Mouse (Mus musculus) forebrain, embryonic 13.5 days (tissue): Measurements from ENCODE around the gene Mmp11. TPM values are rescaled to one million over a fixed set of nuclear protein-coding genes. Genes with fewer than 3 reads are reported as not detected.
A peak's percentile ranks its signal among the peaks of the same experiment; 100 is the strongest.
"Not testable (repeated sequence)": the region's sequence is repeated elsewhere in the genome, so short reads cannot be mapped to it uniquely, and the experiment has no call there.

Experiments
- ATAC-seq: fragments of 200-750 bp; cut with Nextera tagmentation; 2 replicates; pipeline ENCODE4 v1.8.0; 2017
- H3K27ac ChIP-seq: fragments of 300-500 bp; sonication (generic); 2 replicates; pipeline ENCODE4 v1.5.1; 2015; ENCODE audit warnings: inconsistent platforms, mild to moderate bottlenecking, moderate library complexity
- H3K27me3 ChIP-seq: fragments of 300-500 bp; sonication (generic); 2 replicates; pipeline ENCODE4 v1.6.1; 2015; ENCODE audit warnings: mild to moderate bottlenecking, inconsistent platforms
- H3K36me3 ChIP-seq: fragments of 300-500 bp; sonication (generic); 2 replicates; pipeline ENCODE4 v1.6.1; 2015; ENCODE audit warnings: mild to moderate bottlenecking, inconsistent platforms; ENCODE audit not compliant: poor library complexity, severe bottlenecking
- H3K4me1 ChIP-seq: fragments of 300-500 bp; sonication (generic); 2 replicates; pipeline ENCODE4 v1.6.1; 2015; ENCODE audit warnings: inconsistent platforms
- H3K4me2 ChIP-seq: fragments of 300-500 bp; sonication (generic); 2 replicates; pipeline ENCODE4 v1.6.1; 2015; ENCODE audit warnings: inconsistent platforms, mild to moderate bottlenecking, moderate library complexity
- H3K4me3 ChIP-seq: fragments of 300-500 bp; sonication (generic); 2 replicates; pipeline ENCODE4 v1.5.1; 2015; ENCODE audit warnings: mild to moderate bottlenecking, inconsistent platforms
- H3K9ac ChIP-seq: fragments of 300-500 bp; sonication (generic); 2 replicates; pipeline ENCODE4 v1.6.1; 2015; ENCODE audit warnings: mild to moderate bottlenecking, inconsistent platforms
- H3K9me3 ChIP-seq: fragments of 300-500 bp; sonication (generic); replicated peaks from 2 replicates; pipeline ENCODE4 v1.6.1; 2016; ENCODE audit warnings: inconsistent platforms
- WGBS: fragments of 180-500 bp; shearing (Covaris S2); methylation state at CpG from one replicate; pipeline ENCODE4 v1.1.7; 2015; 5-methylcytosine and 5-hydroxymethylcytosine counted together
- polyA plus RNA-seq: library from polyadenylated mRNA; unstranded; fragments of >200 nt; fragmentation: Nextera tagmentation; extraction: Ambion mirVana; gene quantifications from 2 replicates; pipeline ENCODE4 v1.2.1, GENCODE M21; 2015

Gene Mmp11
- polyA plus RNA-seq, 1 experiment from 2014 or later, result 20.8 TPM

GRCm38 (mm10) chr10:75887504-75887903 lies 48.8 kb downstream of the Mmp11 start:
- not testable (repeated sequence) for H3K27me3 ChIP-seq, H3K27ac ChIP-seq, H3K4me1 ChIP-seq, H3K4me2 ChIP-seq, H3K36me3 ChIP-seq, H3K9ac ChIP-seq, H3K4me3 ChIP-seq, H3K9me3 ChIP-seq, ATAC-seq
- 84% methylated on average over 5 of the region's 5 CpGs for WGBS

DNA sequence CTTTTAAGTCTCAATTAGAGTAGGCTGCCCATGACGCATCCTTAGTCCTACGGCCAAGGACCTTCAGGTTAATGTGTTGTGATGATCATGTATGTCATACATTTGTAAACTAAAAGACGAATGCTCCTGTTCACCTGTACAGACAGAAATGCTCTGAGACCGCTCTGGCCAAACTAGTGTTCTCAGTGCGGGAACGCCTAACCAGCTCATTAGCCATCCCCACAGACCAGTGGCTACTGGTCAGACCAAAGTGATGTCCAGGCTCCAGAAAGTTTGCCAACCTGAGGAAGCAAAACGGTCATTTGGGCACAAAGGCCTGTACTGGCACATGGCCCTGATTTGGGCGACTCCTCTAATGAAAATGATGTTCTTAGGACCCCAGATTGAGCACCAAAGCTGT lies 51.6 kb downstream of the Mmp11 start:
- Histone ChIP-seq H3K9ac (no peak overlapping the region), H3K36me3 (no peaks in the 10 kb centered on the region), H3K27ac (no peak overlapping the region), H3K27me3 (no peaks in the 10 kb centered on the region), H3K4me2 (no peak overlapping the region), H3K4me3 (no peak overlapping the region), H3K9me3 (no peaks in the 10 kb centered on the region), H3K4me1 (peaks cover 25% of the 10 kb centered on the region)
- ATAC-seq, result no peak
- WGBS, result 97% methylated on average over 8 of the region's 8 CpGs

DNA sequence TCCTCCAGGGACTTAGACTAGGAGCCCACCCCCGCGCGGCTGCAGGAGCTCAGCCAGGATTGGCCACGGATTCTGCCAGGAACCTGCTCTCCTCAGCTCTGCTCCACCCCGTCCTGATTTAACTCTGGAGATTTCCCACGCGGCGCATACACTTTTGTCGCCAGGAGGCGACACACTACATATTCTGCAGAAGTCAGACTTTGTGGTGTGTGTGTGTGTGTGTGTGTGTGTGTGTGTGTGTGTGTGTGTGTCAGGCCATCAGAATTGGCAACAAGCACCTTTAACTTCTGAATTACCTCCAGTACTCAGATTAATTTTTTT lies 53.1 kb downstream of the Mmp11 start:
- no peaks in the 10 kb centered on the region for H3K9me3 ChIP-seq
- no peak overlapping the region for H3K4me3 ChIP-seq
- no peak overlapping the region for H3K9ac ChIP-seq
- ATAC-seq, result peak; percentile 67
- no peaks in the 10 kb centered on the region for H3K36me3 ChIP-seq
- H3K27me3 ChIP-seq, result no peaks in the 10 kb centered on the region
- peak overlapping the region; percentile 54 for H3K27ac ChIP-seq
- H3K4me2 ChIP-seq, result peak overlapping the region; percentile 41
- H3K4me1 ChIP-seq, result peaks cover 25% of the 10 kb centered on the region
- 2% methylated on average over 10 of the region's 10 CpGs for WGBS

DNA sequence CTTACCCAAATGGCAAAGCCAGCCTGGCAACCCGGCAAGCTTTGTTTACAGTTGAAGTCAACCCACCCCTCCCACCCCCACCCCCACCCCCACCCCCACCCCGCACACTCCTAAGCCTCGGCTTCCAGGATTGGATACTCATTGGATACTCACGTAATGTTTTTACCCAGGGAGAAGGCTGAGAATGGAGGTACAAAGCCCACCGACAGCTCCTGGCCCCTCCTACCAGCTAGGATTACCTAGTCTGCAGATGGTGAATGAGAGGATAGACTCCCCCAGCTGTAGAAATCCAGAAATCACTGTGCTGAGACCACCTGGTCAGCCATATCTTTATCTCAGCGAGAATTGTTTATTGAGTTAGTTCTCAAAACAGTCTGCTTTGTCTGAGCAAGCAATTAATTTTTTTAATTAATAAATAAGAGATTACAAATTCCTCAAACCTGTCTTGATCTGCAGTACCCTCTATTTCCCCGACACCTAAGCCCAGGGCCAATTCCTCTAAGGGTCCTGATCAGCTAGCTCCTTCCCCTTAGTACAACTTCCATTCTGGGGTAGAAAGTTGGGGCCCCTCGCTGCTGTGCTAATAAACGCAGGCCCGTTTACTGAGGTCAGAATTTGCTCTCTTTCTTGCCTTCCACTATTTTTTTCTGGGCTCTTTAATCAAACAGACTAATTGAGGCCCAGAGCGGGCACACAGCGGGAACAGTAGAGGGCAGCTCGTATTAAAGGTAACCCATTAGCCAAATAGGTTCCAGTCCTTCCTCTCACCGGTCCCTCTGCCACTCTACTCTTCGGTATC lies 53.7 kb downstream of the Mmp11 start:
- 0 out of 2 replicates have a peak, but pooled peaks have one; percentile 23 for ATAC-seq
- H3K4me1 ChIP-seq, result peaks cover 25% of the 10 kb centered on the region
- WGBS, result 3% methylated on average over 15 of the region's 15 CpGs
- no peaks in the 10 kb centered on the region for H3K36me3 ChIP-seq
- no peaks in the 10 kb centered on the region for H3K9me3 ChIP-seq
- peak overlapping the region; percentile 54 for H3K27ac ChIP-seq
- H3K4me3 ChIP-seq, result no peak overlapping the region
- H3K27me3 ChIP-seq, result no peaks in the 10 kb centered on the region
- H3K9ac ChIP-seq, result no peak overlapping the region
- H3K4me2 ChIP-seq, result peak overlapping the region; percentile 41

DNA sequence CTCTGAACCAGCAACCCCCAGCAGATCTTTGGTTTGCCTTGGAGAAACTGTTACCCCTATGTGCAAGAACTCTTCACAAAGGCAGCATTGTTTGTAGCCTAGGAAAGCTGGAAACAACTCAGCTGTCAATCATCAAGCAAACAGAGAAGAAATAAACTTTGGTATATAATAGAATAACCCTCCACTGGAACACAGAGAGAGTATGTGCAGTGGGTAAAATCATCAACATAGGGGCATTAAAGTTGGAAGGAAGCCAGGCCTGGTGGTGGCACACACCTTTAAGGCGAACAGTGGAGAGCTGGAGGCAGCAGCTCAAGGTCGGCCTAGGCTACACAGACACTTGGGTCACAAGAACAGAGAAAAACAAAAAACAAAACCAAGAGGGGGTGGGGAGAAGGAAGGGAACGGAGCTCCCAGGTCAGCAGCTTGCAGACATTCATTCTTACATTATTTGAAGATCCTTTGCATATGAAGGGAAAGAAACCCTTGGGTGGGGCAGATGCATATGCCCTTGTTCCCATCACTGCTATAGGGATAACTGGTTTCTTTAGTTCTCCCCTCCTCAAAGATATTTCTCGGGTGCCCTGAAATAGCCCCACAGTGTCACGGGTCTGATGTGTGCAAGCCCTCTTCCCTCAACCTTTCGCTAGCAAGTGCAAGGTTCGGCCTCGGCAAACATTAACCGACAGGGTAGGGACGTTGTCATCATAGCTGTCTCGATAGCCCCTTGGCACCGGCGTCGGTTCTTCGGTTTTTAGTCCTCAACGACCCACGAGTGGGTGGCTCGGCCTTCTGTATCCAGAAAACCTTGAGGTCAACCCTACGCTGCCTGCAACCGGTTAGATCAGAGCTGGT lies 54.5 kb downstream of the Mmp11 start:
- H3K27ac ChIP-seq, result peak overlapping the region; percentile 66
- no peak overlapping the region for H3K9ac ChIP-seq
- H3K4me2 ChIP-seq, result no peak overlapping the region; the same call in 1 of the 2 replicates
- H3K4me3 ChIP-seq, result no peak overlapping the region
- peak; percentile 37; the same call in 1 of the 2 replicates for ATAC-seq
- peaks cover 25% of the 10 kb centered on the region for H3K4me1 ChIP-seq
- WGBS, result 14% methylated on average over 20 of the region's 20 CpGs
- H3K36me3 ChIP-seq, result no peaks in the 10 kb centered on the region
- H3K27me3 ChIP-seq, result no peaks in the 10 kb centered on the region
- H3K9me3 ChIP-seq, result no peaks in the 10 kb centered on the region

DNA sequence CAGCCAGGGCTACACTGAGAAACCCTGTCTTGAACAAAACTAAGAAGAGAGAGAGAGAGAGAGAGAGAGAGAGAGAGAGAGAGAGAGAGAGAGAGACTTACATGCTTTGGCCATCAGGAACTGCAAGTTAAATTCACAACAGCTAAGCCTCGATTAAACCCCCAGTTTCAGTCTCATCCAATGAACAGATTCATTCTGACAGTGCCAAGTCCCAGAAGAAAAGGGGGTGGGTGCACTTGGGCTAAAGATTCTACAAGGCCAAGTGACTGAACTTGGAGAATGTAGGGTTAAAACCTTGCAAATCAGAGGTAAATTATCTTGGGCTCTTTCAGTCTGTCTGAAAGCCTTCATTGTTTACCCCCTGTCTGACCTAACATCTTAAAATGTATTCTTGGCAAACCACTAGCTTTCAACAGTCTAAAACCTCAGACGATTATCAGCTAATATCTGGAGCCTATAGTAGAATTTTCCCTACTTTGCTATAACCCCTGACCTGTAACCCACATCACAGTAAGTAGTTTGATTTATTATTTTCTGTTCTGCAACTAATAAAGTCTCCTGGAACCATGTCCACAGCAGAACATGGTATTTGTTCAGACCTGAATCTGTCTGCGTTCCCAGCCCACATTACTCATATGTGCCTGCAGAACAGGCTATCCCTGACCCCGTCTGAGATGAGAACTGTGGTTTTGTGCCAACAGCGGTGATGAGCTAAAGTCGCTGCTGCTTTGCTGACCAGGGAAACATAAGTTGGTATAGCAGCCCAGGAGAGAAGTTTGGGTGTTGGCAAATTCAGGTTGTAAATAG lies 55.3 kb downstream of the Mmp11 start:
- Histone ChIP-seq H3K4me3 (no peak overlapping the region), H3K9ac (no peak overlapping the region), H3K4me1 (peaks cover 25% of the 10 kb centered on the region), H3K36me3 (no peaks in the 10 kb centered on the region), H3K9me3 (no peaks in the 10 kb centered on the region), H3K4me2 (no peak overlapping the region), H3K27ac (peak overlapping the region; percentile 66), H3K27me3 (no peaks in the 10 kb centered on the region)
- 41% methylated on average over 6 of the region's 6 CpGs for WGBS
- ATAC-seq, result no peak

GRCm38 (mm10) chr10:75880351-75880750 lies 55.9 kb downstream of the Mmp11 start:
- Histone ChIP-seq H3K9me3 (no peaks in the 10 kb centered on the region), H3K9ac (no peak overlapping the region), H3K4me1 (peaks cover 25% of the 10 kb centered on the region), H3K27ac (0 out of 2 replicates have a peak overlapping the region, but pooled peaks have one; percentile 66), H3K4me2 (no peak overlapping the region), H3K36me3 (no peaks in the 10 kb centered on the region), H3K27me3 (no peaks in the 10 kb centered on the region), H3K4me3 (no peak overlapping the region)
- ATAC-seq, result no peak
- WGBS, result 95% methylated on average over 10 of the region's 10 CpGs

DNA sequence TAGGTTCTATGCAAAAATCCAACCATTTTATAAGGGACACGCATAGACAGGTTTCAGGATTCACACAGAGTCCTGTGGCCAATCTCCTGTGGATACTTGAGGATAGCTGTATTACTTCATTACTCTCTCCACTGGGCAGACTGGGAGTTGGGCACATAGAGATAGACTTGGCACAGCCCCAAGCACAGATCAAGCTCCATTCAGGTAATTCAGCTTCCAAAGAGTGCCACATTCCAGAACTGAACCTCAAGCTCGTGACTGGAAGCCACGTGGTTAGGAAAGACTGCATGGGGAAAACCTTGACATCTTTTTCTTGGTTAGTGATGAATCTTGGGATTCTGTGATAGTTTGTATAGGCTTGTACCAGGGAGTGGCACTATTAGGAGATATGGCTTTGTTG lies 57.5 kb downstream of the Mmp11 start:
- Histone ChIP-seq H3K4me1 (peaks cover 33% of the 10 kb centered on the region), H3K4me3 (no peak overlapping the region), H3K27me3 (no peaks in the 10 kb centered on the region), H3K4me2 (no peak overlapping the region), H3K27ac (no peak overlapping the region), H3K36me3 (no peaks in the 10 kb centered on the region), H3K9me3 (no peaks in the 10 kb centered on the region), H3K9ac (no peak overlapping the region)
- no peak for ATAC-seq
- 83% methylated on average over 3 of the region's 3 CpGs for WGBS

- Histone ChIP-seq H3K27me3 (no peaks in the 10 kb centered on the region), H3K9ac (peak overlapping the region; percentile 50), H3K4me3 (0 out of 2 replicates have a peak overlapping the region, but pooled peaks have one; percentile 31), H3K9me3 (no peaks in the 10 kb centered on the region), H3K4me1 (peaks cover 24% of the 10 kb centered on the region), H3K27ac (peak overlapping the region; percentile 76), H3K4me2 (peak overlapping the region; percentile 58), H3K36me3 (no peaks in the 10 kb centered on the region)
- ATAC-seq, result no peak
- 5% methylated on average over 10 of the region's 10 CpGs for WGBS
These were observed 62.6 kb downstream of the Mmp11 start for GRCm38 (mm10) chr10:75873543-75874170.
